Mouse (Mus musculus): Measurements from ENCODE around the gene Rftn1. TPM values are rescaled to one million over a fixed set of nuclear protein-coding genes. Genes with fewer than 3 reads are reported as not detected.
A peak's percentile ranks its signal among the peaks of the same experiment; 100 is the strongest.

Gene Rftn1
- polyA plus RNA-seq, 1 experiment from 2014 or later: 13.9 TPM

- H3K27me3 ChIP-seq (ENCODE audit: insufficient read depth, low read length): no peaks in the 10 kb centered on the region
- WGBS: 57% methylated on average over 4 of the region's 4 CpGs
- H3K4me1 ChIP-seq (ENCODE audit: insufficient read depth, low read length): no peaks in the 10 kb centered on the region
- no peak overlapping the region for H3K27ac ChIP-seq (ENCODE audit: low read length)
- H3K9ac ChIP-seq (replicated peaks; ENCODE audit: low read length): no peak overlapping the region
- no peaks in the 10 kb centered on the region for H3K36me3 ChIP-seq (ENCODE audit: insufficient read depth, low read length)
- no peak for ATAC-seq (ENCODE audit: low FRiP score, low TSS enrichment)
- H3K4me2 ChIP-seq (replicated peaks; ENCODE audit: low read depth, low read length): no peak overlapping the region
- no peak overlapping the region for H3K4me3 ChIP-seq (ENCODE audit: low read length)
- no peaks in the 10 kb centered on the region for H3K9me3 ChIP-seq (ENCODE audit: low read length)
Measured at GRCm38 (mm10) chr17:50021400-50021799, 169.1 kb downstream of the Rftn1 start.

GRCm38 (mm10) chr17:50020211-50021001 is 170.1 kb downstream of the Rftn1 start:
- Histone ChIP-seq H3K4me3 (ENCODE audit: low read length) (no peak overlapping the region), H3K36me3 (ENCODE audit: insufficient read depth, low read length) (no peaks in the 10 kb centered on the region), H3K4me2 (replicated peaks; ENCODE audit: low read depth, low read length) (no peak overlapping the region), H3K9ac (replicated peaks; ENCODE audit: low read length) (no peak overlapping the region), H3K4me1 (ENCODE audit: insufficient read depth, low read length) (no peaks in the 10 kb centered on the region), H3K9me3 (ENCODE audit: low read length) (no peaks in the 10 kb centered on the region), H3K27ac (ENCODE audit: low read length) (no peak overlapping the region), H3K27me3 (ENCODE audit: insufficient read depth, low read length) (no peaks in the 10 kb centered on the region)
- ATAC-seq (ENCODE audit: low FRiP score, low TSS enrichment): peak; percentile 54; the same call in 1 of the 2 replicates
- WGBS: 51% methylated on average over 16 of the region's 16 CpGs

DNA sequence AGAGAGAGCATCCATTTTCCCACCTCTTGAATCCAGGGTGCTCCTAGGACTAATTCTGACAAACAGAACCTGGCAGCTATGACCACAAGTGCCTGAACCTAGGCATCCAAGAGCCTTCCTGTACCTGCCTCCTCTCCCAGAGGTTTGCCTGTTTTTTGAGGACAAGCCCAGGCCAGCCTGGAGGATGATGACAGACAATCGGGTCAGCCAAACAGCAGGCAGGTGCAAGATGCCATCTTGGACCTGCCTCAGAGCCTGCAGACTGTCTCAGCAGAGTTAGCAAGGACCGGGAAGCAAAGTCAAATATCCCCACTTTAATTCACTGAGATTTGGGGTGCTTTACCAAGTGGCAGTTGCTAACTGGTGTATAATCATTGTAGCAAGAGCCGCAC is 170.7 kb downstream of the Rftn1 start:
- no peak for ATAC-seq (ENCODE audit: low FRiP score, low TSS enrichment)
- no peak overlapping the region for H3K27ac ChIP-seq (ENCODE audit: low read length)
- H3K27me3 ChIP-seq (ENCODE audit: insufficient read depth, low read length): no peaks in the 10 kb centered on the region
- no peak overlapping the region for H3K4me2 ChIP-seq (replicated peaks; ENCODE audit: low read depth, low read length)
- no peak overlapping the region for H3K9ac ChIP-seq (replicated peaks; ENCODE audit: low read length)
- no peak overlapping the region for H3K4me3 ChIP-seq (ENCODE audit: low read length)
- 0 out of 2 replicates have a peak, but pooled peaks cover 3% of the 10 kb centered on the region for H3K4me1 ChIP-seq (ENCODE audit: insufficient read depth, low read length)
- 82% methylated on average over 3 of the region's 3 CpGs for WGBS
- no peaks in the 10 kb centered on the region for H3K9me3 ChIP-seq (ENCODE audit: low read length)
- no peaks in the 10 kb centered on the region for H3K36me3 ChIP-seq (ENCODE audit: insufficient read depth, low read length)

DNA sequence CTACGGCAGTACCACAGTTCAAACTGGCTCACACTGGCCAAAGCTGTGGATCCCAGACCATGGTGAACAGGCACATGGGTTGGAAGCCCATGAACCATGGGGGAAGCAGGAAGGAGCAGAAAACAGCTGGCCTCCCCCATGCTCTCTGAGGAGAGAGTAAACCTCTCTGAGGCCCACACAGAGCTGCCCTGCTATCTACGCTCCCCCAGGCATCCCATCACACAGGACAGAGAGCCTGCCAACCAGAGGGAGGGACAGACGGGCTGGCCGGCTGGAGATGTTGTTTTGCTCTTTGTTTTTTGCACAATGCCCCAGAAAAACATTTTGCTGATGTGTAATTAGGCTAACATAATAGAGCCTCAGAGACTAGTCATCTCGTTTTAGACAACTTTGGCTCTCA is 171.4 kb downstream of the Rftn1 start:
- H3K4me1 ChIP-seq (ENCODE audit: insufficient read depth, low read length): 0 out of 2 replicates have a peak, but pooled peaks cover 4% of the 10 kb centered on the region
- H3K9ac ChIP-seq (replicated peaks; ENCODE audit: low read length): no peak overlapping the region
- H3K27ac ChIP-seq (ENCODE audit: low read length): no peak overlapping the region
- no peak overlapping the region for H3K4me3 ChIP-seq (ENCODE audit: low read length)
- no peak for ATAC-seq (ENCODE audit: low FRiP score, low TSS enrichment)
- H3K27me3 ChIP-seq (ENCODE audit: insufficient read depth, low read length): no peaks in the 10 kb centered on the region
- no peak overlapping the region for H3K4me2 ChIP-seq (replicated peaks; ENCODE audit: low read depth, low read length)
- WGBS: 73% methylated on average over 5 of the region's 5 CpGs
- H3K36me3 ChIP-seq (ENCODE audit: insufficient read depth, low read length): no peaks in the 10 kb centered on the region
- no peaks in the 10 kb centered on the region for H3K9me3 ChIP-seq (ENCODE audit: low read length)

- no peaks in the 10 kb centered on the region for H3K9me3 ChIP-seq (ENCODE audit: low read length)
- H3K27me3 ChIP-seq (ENCODE audit: insufficient read depth, low read length): no peaks in the 10 kb centered on the region
- no peak overlapping the region for H3K9ac ChIP-seq (replicated peaks; ENCODE audit: low read length)
- no peak for ATAC-seq (ENCODE audit: low FRiP score, low TSS enrichment)
- H3K4me2 ChIP-seq (replicated peaks; ENCODE audit: low read depth, low read length): no peak overlapping the region
- 0 out of 2 replicates have a peak, but pooled peaks cover 4% of the 10 kb centered on the region for H3K4me1 ChIP-seq (ENCODE audit: insufficient read depth, low read length)
- no peaks in the 10 kb centered on the region for H3K36me3 ChIP-seq (ENCODE audit: insufficient read depth, low read length)
- 51% methylated on average over 9 of the region's 9 CpGs for WGBS
- no peak overlapping the region for H3K27ac ChIP-seq (ENCODE audit: low read length)
- H3K4me3 ChIP-seq (ENCODE audit: low read length): no peak overlapping the region
Measured at GRCm38 (mm10) chr17:50014708-50015107, 175.8 kb downstream of the Rftn1 start.

GRCm38 (mm10) chr17:50013848-50014247 is 176.6 kb downstream of the Rftn1 start:
- Histone ChIP-seq H3K27me3 (ENCODE audit: insufficient read depth, low read length) (no peaks in the 10 kb centered on the region), H3K27ac (ENCODE audit: low read length) (no peak overlapping the region), H3K4me2 (replicated peaks; ENCODE audit: low read depth, low read length) (no peak overlapping the region), H3K4me3 (ENCODE audit: low read length) (no peak overlapping the region), H3K36me3 (ENCODE audit: insufficient read depth, low read length) (no peaks in the 10 kb centered on the region), H3K4me1 (ENCODE audit: insufficient read depth, low read length) (0 out of 2 replicates have a peak, but pooled peaks cover 4% of the 10 kb centered on the region), H3K9ac (replicated peaks; ENCODE audit: low read length) (no peak overlapping the region), H3K9me3 (ENCODE audit: low read length) (peaks cover 2% of the 10 kb centered on the region; the same call in 1 of the 2 replicates)
- no peak for ATAC-seq (ENCODE audit: low FRiP score, low TSS enrichment)
- 69% methylated on average over 2 of the region's 2 CpGs for WGBS

- Histone ChIP-seq H3K27ac (ENCODE audit: low read length) (no peak overlapping the region), H3K4me3 (ENCODE audit: low read length) (no peak overlapping the region), H3K4me1 (ENCODE audit: insufficient read depth, low read length) (peaks cover 17% of the 10 kb centered on the region), H3K4me2 (replicated peaks; ENCODE audit: low read depth, low read length) (no peak overlapping the region), H3K9ac (replicated peaks; ENCODE audit: low read length) (no peak overlapping the region), H3K27me3 (ENCODE audit: insufficient read depth, low read length) (no peaks in the 10 kb centered on the region), H3K36me3 (ENCODE audit: insufficient read depth, low read length) (no peaks in the 10 kb centered on the region), H3K9me3 (ENCODE audit: low read length) (peaks cover 3% of the 10 kb centered on the region; the same call in 1 of the 2 replicates)
- 20% methylated on average over 4 of the region's 4 CpGs for WGBS
- ATAC-seq (ENCODE audit: low FRiP score, low TSS enrichment): no peak
Measured at GRCm38 (mm10) chr17:50010096-50010495, 180.4 kb downstream of the Rftn1 start.

DNA sequence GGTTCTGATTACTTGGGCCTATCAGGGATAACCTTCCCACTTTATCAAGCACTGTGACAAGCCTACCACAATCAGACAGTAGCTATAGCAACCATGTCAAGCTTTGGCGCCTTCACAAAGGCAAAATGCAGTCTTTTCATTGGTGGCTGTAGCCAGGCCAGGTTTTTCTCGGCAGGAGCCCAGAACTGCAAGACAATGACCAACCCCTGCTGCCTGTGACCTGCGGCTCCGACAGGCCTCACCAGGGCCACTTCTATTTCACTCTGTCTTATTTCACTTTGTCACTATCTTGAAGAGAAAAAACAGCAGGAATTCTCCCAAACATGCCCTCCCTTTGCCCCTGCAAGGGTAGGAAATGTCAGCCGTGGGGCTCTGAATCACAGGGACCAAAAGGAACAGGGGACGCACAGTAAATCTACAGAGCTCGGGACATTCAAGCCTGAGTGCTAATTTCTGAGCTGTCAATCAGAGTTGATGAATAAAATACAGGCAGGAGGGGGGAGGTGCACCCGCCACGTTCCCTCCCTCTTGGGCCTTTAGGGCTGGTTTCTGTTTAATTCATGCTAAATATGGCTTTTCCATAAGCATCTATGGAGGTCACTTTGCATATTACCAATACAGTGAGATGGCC is 183.6 kb downstream of the Rftn1 start:
- Histone ChIP-seq H3K36me3 (ENCODE audit: insufficient read depth, low read length) (no peaks in the 10 kb centered on the region), H3K9me3 (ENCODE audit: low read length) (peaks cover 3% of the 10 kb centered on the region; the same call in 1 of the 2 replicates), H3K27ac (ENCODE audit: low read length) (peak overlapping the region; percentile 34; the same call in 1 of the 2 replicates), H3K9ac (replicated peaks; ENCODE audit: low read length) (no peak overlapping the region), H3K4me1 (ENCODE audit: insufficient read depth, low read length) (peaks cover 13% of the 10 kb centered on the region), H3K27me3 (ENCODE audit: insufficient read depth, low read length) (no peaks in the 10 kb centered on the region), H3K4me3 (ENCODE audit: low read length) (no peak overlapping the region), H3K4me2 (replicated peaks; ENCODE audit: low read depth, low read length) (no peak overlapping the region)
- ATAC-seq (ENCODE audit: low FRiP score, low TSS enrichment): peak; percentile 66
- WGBS: 15% methylated on average over 9 of the region's 9 CpGs

- 45% methylated on average over 7 of the region's 7 CpGs for WGBS
- ATAC-seq (ENCODE audit: low FRiP score, low TSS enrichment): no peak
Measured at GRCm38 (mm10) chr17:50006338-50006720, 184.1 kb downstream of the Rftn1 start.

GRCm38 (mm10) chr17:50003156-50003555 is 187.3 kb downstream of the Rftn1 start:
- Histone ChIP-seq H3K36me3 (ENCODE audit: insufficient read depth, low read length) (no peaks in the 10 kb centered on the region), H3K27me3 (ENCODE audit: insufficient read depth, low read length) (no peaks in the 10 kb centered on the region), H3K9ac (replicated peaks; ENCODE audit: low read length) (no peak overlapping the region), H3K4me1 (ENCODE audit: insufficient read depth, low read length) (peaks cover 13% of the 10 kb centered on the region), H3K9me3 (ENCODE audit: low read length) (no peaks in the 10 kb centered on the region), H3K27ac (ENCODE audit: low read length) (no peak overlapping the region), H3K4me2 (replicated peaks; ENCODE audit: low read depth, low read length) (no peak overlapping the region), H3K4me3 (ENCODE audit: low read length) (no peak overlapping the region)
- WGBS: 82% methylated on average over 4 of the region's 4 CpGs
- ATAC-seq (ENCODE audit: low FRiP score, low TSS enrichment): no peak

More at GRCm38 (mm10) chr17:50006338-50006720, 184.1 kb downstream of the Rftn1 start:
- Histone ChIP-seq H3K4me1 (ENCODE audit: insufficient read depth, low read length) (peaks cover 13% of the 10 kb centered on the region), H3K4me2 (replicated peaks; ENCODE audit: low read depth, low read length) (no peak overlapping the region), H3K4me3 (ENCODE audit: low read length) (no peak overlapping the region), H3K9ac (replicated peaks; ENCODE audit: low read length) (no peak overlapping the region), H3K36me3 (ENCODE audit: insufficient read depth, low read length) (no peaks in the 10 kb centered on the region), H3K9me3 (ENCODE audit: low read length) (peaks cover 3% of the 10 kb centered on the region; the same call in 1 of the 2 replicates), H3K27ac (ENCODE audit: low read length) (peak overlapping the region; percentile 34; the same call in 1 of the 2 replicates), H3K27me3 (ENCODE audit: insufficient read depth, low read length) (no peaks in the 10 kb centered on the region)

Measured in kidney, embryonic 16.5 days (tissue).